Mouse (Mus musculus): ENCODE data around the gene Tac2. TPM values are rescaled to one million over a fixed set of nuclear protein-coding genes. Genes with fewer than 3 reads are reported as not detected.

Gene Tac2
- polyA plus RNA-seq (2017; shearing (Covaris generic)) = not detected

DNA sequence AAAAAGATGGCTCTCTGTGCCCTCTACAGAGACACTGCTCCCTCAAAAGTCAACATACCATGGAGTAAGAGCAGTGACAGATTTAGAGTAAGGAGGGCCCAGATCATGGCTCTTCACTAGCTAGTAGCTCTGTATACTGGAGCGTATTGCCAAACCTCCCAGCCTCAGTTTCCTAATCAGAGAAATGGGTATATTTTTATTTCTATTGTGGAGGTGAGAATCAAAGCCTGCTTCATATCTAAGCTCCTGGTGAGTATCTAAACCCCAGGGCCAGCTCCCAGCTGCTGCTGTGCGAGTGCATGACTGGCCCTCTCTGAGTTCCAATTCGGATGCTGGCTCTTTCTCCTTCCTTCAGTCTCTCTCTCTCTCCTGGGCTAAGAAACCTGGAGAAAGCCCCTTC lies at the start of gene Tac2:
Gene Tac2, plus strand, starts transcription at position 301 of the 400 bp plus-strand sequence.

DNA sequence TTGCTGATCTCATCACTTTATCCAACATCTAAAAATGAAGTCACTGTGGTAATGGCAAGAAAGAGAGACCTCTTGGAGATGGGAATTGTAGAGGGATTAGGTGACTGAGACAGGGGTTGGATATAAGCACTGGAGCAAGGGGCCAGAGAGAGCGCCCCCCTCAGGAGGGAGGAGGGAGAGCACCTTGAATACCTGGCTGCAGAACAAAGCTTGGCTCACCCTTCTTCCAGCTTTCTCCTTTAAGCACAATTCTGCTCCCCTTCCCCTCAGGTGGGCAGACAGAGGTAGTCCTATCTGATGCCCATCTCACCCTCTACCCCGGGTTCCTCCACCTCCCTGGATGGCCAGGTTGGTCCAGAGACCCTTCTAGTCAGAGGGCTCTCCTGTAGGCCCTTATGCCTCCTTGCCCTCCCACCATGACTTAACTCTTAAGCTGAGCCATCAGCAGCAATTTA lies 19.5 kb upstream of the Tac2 start, which contains the start of gene Myo1a:
Gene Myo1a, plus strand, starts transcription at position 405 of the 455 bp plus-strand sequence.

DNA sequence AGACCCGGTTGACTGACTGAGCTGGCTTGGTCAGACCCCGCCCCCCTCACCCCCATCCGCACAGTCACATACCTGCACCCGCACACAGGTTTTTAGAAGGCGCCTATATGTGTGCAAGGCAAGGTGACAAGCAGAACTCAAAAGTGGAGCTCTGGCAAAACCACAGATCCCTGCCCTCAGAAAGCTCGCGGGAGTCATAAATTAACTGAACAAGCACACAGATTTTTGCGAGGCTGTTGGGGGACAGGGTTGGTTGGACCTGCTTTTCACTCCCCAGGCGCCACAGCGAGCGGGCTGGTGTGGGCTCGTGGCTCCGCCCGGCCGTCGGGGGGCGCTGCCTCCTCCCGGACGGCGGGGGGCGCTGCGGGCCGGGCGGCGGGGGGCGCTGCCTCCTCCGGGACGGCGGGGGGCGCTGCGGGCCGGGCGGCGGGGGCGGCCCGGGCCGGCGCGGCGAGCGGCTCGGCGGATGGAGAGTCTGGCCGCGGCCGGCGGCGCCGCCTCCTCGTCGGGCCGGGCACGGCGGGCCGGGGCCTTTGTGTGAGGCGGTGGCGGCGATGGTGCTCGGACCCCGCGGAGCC lies 14.9 kb downstream of the Tac2 start, which contains the start of gene Zbtb39:
Gene Zbtb39, plus strand, starts transcription at position 456 of the 578 bp plus-strand sequence.

DNA sequence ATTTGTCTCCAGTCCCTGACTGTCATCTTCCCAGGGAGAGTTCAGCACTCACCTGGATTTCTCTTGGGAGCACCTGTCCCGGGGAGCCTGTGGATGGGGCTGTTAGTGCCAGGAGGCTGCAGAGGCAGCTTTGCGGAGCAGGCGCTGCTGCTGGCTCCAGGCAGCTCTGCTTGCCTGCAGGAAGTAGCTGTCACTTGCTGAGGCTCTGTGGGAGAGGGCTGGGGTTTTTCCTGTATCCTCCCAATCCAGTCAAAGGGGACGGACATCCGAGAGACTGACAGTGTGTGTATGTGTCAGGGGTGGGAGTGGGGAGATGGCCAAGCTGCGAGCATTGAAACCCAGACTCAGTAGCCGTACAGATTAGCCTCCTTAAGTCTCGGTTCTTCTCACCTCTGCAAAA lies 27.3 kb downstream of the Tac2 start, which contains the start of gene Gpr182:
Gene Gpr182, minus strand, starts transcription at position 185 of the 400 bp plus-strand sequence.

DNA sequence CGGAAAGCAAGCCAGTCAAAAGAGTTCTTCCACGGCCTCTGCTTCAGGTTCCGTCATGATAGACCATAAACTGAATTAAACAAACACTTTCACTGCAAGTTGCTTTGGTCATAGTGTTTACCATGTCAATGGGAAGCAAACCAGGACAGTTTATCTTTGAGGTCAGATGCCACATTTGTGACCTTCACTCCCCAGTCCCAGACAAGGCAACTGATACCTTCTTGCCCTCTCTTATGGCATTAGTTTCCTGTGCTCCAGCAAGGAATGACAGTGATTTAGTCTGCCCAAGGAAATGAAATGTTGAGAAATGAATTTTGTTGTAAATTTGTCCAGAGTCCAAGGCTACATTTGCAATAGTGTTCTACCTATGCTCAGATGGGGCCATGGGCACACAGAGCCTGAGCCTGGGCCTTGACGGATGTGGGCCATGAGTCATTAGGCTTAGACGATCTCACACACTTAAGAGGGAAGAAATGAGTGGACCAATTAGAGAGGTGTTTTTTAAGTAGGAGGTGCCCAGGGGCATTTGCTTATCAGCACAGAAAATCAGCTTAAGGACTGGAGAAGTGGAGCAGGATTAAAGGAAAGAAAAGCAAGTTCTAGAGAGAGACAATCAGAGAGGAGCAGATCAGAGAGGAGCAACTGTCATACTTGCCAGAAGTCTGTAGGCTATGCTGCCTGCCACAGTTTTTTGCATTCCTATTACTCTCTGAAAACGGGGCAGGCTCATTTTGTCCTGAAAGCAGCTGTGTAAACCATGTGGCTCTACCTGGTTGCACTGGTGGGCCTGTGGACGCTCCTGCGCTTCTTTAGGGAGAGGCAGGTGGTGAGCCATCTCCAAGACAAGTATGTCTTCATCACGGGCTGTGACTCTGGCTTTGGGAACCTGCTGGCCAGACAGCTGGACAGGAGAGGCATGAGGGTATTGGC lies 35.2 kb downstream of the Tac2 start, which contains the start of the genes Rdh1 and Rdh16f1:
Gene Rdh1, plus strand, starts transcription at position 541 of the 930 bp plus-strand sequence.
Gene Rdh16f1, plus strand, starts transcription at position 607 of the 930 bp plus-strand sequence.

DNA sequence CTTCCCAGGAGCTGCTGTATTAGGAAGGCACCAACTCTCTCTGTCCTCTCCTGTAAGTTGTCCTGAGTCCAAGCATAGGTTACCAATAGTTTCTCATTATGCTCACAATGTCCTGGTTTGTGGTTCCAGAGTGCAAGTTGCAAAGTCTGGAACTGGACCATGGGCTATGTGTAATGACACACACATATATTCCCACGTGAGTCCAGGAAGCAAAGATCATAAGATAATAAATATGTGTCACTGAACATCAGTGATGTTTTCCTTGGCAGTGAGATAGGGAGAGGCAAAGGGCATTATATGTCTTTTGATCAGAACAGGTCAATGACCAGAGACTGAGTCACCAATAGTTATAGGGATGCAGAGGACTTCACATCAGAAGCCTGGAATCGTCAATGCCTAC lies 51.7 kb downstream of the Tac2 start, which contains the start of gene Rdh9:
Gene Rdh9, plus strand, starts transcription at position 376 of the 400 bp plus-strand sequence.

Other genes starting within 250 kb of the Tac2 start
- gene Stac3, start 222.8 kb upstream of the Tac2 start, polyA plus RNA-seq (2017; shearing (Covaris generic)) = 0.49 TPM
- not detected for gene Ndufa4l2, start 209.5 kb upstream of the Tac2 start, polyA plus RNA-seq (2017; shearing (Covaris generic))
- 95.5 TPM for gene Shmt2, start 202.0 kb upstream of the Tac2 start, polyA plus RNA-seq (2017; shearing (Covaris generic))
- gene Nxph4, start 189.9 kb upstream of the Tac2 start, polyA plus RNA-seq (2017; shearing (Covaris generic)) = not detected
- 1.4 TPM for gene Lrp1, start 103.3 kb upstream of the Tac2 start, polyA plus RNA-seq (2017; shearing (Covaris generic))
- gene Stat6, start 81.5 kb upstream of the Tac2 start, polyA plus RNA-seq (2017; shearing (Covaris generic)) = 291 TPM
- 13.9 TPM for gene Nemp1, start 57.6 kb upstream of the Tac2 start, polyA plus RNA-seq (2017; shearing (Covaris generic))
- 73.1 TPM for gene Nab2, start 55.9 kb upstream of the Tac2 start, polyA plus RNA-seq (2017; shearing (Covaris generic))
- gene Myo1a, start 19.3 kb upstream of the Tac2 start, polyA plus RNA-seq (2017; shearing (Covaris generic)) = 0.11 TPM
- gene Zbtb39, start 15.1 kb downstream of the Tac2 start, polyA plus RNA-seq (2017; shearing (Covaris generic)) = 0.28 TPM
- gene Gpr182, start 27.3 kb downstream of the Tac2 start, polyA plus RNA-seq (2017; shearing (Covaris generic)) = 0.09 TPM
- 0.17 TPM for gene Rdh1, start 35.2 kb downstream of the Tac2 start, polyA plus RNA-seq (2017; shearing (Covaris generic))
- gene Rdh16f1, start 35.3 kb downstream of the Tac2 start, polyA plus RNA-seq (2017; shearing (Covaris generic)) = 0.13 TPM
- gene Rdh9, start 51.9 kb downstream of the Tac2 start, polyA plus RNA-seq (2017; shearing (Covaris generic)) = not detected
- not detected for gene Rdh16, start 76.7 kb downstream of the Tac2 start, polyA plus RNA-seq (2017; shearing (Covaris generic))
- gene Rdh19, start 125.5 kb downstream of the Tac2 start, polyA plus RNA-seq (2017; shearing (Covaris generic)) = not detected
- gene Rdh16f2, start 142.0 kb downstream of the Tac2 start, polyA plus RNA-seq (2017; shearing (Covaris generic)) = not detected
- not detected for gene Rdh7, start 164.3 kb downstream of the Tac2 start, polyA plus RNA-seq (2017; shearing (Covaris generic))
- gene Sdr9c7, start 174.0 kb downstream of the Tac2 start, polyA plus RNA-seq (2017; shearing (Covaris generic)) = not detected

All from activated CD4-positive, CD25-positive, alpha-beta regulatory T cell, adult 9 weeks (primary cell).